Mouse (Mus musculus) liver, embryonic 13.5 days (tissue): Measurements from ENCODE around the gene Mgea5. TPM values are rescaled to one million over a fixed set of nuclear protein-coding genes. Genes with fewer than 3 reads are reported as not detected.

ENCODE experiments used
- ATAC-seq: fragments of 200-750 bp; cut with Nextera tagmentation; 2 replicates; pipeline ENCODE4 v1.8.0; 2017; ENCODE audit warnings: low read depth, mild to moderate bottlenecking, moderate number of reproducible peaks, moderate library complexity
- DNase-seq: peaks from one replicate; pipeline ENCODE4 v3.0.0; 2022
- H3K27ac ChIP-seq: fragments of 300-500 bp; sonication (generic); 2 replicates; pipeline ENCODE4 v1.5.1; 2015; ENCODE audit warnings: moderate library complexity, mild to moderate bottlenecking, inconsistent platforms
- H3K27me3 ChIP-seq: fragments of 300-500 bp; sonication (generic); 2 replicates; pipeline ENCODE4 v1.6.1; 2015; ENCODE audit warnings: mild to moderate bottlenecking, inconsistent platforms
- H3K36me3 ChIP-seq: fragments of 300-500 bp; sonication (generic); 2 replicates; pipeline ENCODE4 v1.6.1; 2015; ENCODE audit warnings: mild to moderate bottlenecking, inconsistent platforms
- H3K4me1 ChIP-seq: fragments of 300-500 bp; sonication (generic); replicated peaks from 2 replicates; pipeline ENCODE4 v1.6.1; 2015; ENCODE audit warnings: inconsistent platforms
- H3K4me2 ChIP-seq: fragments of 300-500 bp; sonication (generic); 2 replicates; pipeline ENCODE4 v1.6.1; 2015; ENCODE audit warnings: inconsistent platforms, mild to moderate bottlenecking, moderate library complexity
- H3K4me3 ChIP-seq: fragments of 300-500 bp; sonication (generic); replicated peaks from 2 replicates; pipeline ENCODE4 v1.5.1; 2015; ENCODE audit warnings: mild to moderate bottlenecking, inconsistent platforms
- H3K9ac ChIP-seq: fragments of 300-500 bp; sonication (generic); 2 replicates; pipeline ENCODE4 v1.6.1; 2015; ENCODE audit warnings: mild to moderate bottlenecking, inconsistent platforms
- H3K9me3 ChIP-seq: fragments of 300-500 bp; sonication (generic); replicated peaks from 2 replicates; pipeline ENCODE4 v1.6.1; 2016; ENCODE audit warnings: inconsistent platforms
- WGBS: fragments of 180-500 bp; shearing (Covaris S2); methylation state at CpG from one replicate; pipeline ENCODE4 v1.1.7; 2015; ENCODE audit not compliant: insufficient replicate concordance; 5-methylcytosine and 5-hydroxymethylcytosine counted together
- polyA plus RNA-seq: library from polyadenylated mRNA; unstranded; fragments of >200 nt; fragmentation: Nextera tagmentation; extraction: Ambion mirVana; gene quantifications from 2 replicates; pipeline ENCODE4 v1.2.1, GENCODE M21; 2015

Gene Mgea5
- polyA plus RNA-seq = 17.7 and 19.1 TPM in 2 replicates

- H3K27ac ChIP-seq = peak within 1 kb of the TSS; percentile 97
- H3K36me3 ChIP-seq = peaks cover 31% of the 10 kb centered on the region
- peak; percentile 94 for ATAC-seq
- peak within 1 kb of the TSS; percentile 100 for H3K4me3 ChIP-seq
- H3K27me3 ChIP-seq = no peaks in the 10 kb centered on the region
- no peaks in the 10 kb centered on the region for H3K9me3 ChIP-seq
- peak; percentile 98 for DNase-seq
- peak within 1 kb of the TSS; percentile 85 for H3K4me2 ChIP-seq
- under 1% methylated on average over 51 of the region's 71 CpGs for WGBS
- peaks cover 48% of the 10 kb centered on the region for H3K4me1 ChIP-seq
- H3K9ac ChIP-seq = peak within 1 kb of the TSS; percentile 99
Observed at GRCm38 (mm10) chr19:45783181-45783932, at the start of gene Mgea5. Gene Mgea5 (minus strand): TSS chr19:45783837.

- Histone ChIP-seq H3K4me2 (no peak overlapping the region), H3K27me3 (no peaks in the 10 kb centered on the region), H3K36me3 (no peaks in the 10 kb centered on the region), H3K27ac (no peak overlapping the region), H3K9ac (no peak overlapping the region), H3K4me1 (peaks cover 3% of the 10 kb centered on the region), H3K4me3 (no peak overlapping the region), H3K9me3 (no peaks in the 10 kb centered on the region)
- DNase-seq (no peak), ATAC-seq (no peak)
- 31% methylated on average over 2 of the region's 2 CpGs for WGBS
Observed at GRCm38 (mm10) chr19:45830679-45831078, 47.0 kb upstream of the Mgea5 start.

- WGBS = 79% methylated on average over 3 of the region's 3 CpGs
- H3K4me3 ChIP-seq = no peak overlapping the region
- H3K27ac ChIP-seq = no peak overlapping the region
- DNase-seq (no peak), ATAC-seq (no peak)
- no peaks in the 10 kb centered on the region for H3K36me3 ChIP-seq
- H3K27me3 ChIP-seq = no peaks in the 10 kb centered on the region
- H3K4me1 ChIP-seq = peaks cover 3% of the 10 kb centered on the region; the same call in 1 of the 2 replicates
- H3K9me3 ChIP-seq = no peaks in the 10 kb centered on the region
- H3K9ac ChIP-seq = no peak overlapping the region
- no peak overlapping the region for H3K4me2 ChIP-seq
Observed at GRCm38 (mm10) chr19:45827736-45828135, 44.1 kb upstream of the Mgea5 start.

- peaks cover 3% of the 10 kb centered on the region; the same call in 1 of the 2 replicates for H3K4me1 ChIP-seq
- no peak overlapping the region for H3K4me3 ChIP-seq
- WGBS = 67% methylated on average over 5 of the region's 5 CpGs
- no peak overlapping the region for H3K4me2 ChIP-seq
- H3K9ac ChIP-seq = no peak overlapping the region
- no peak overlapping the region for H3K27ac ChIP-seq
- no peaks in the 10 kb centered on the region for H3K36me3 ChIP-seq
- DNase-seq (no peak), ATAC-seq (no peak)
- no peaks in the 10 kb centered on the region for H3K9me3 ChIP-seq
- no peaks in the 10 kb centered on the region for H3K27me3 ChIP-seq
Observed at GRCm38 (mm10) chr19:45827125-45827524, 43.5 kb upstream of the Mgea5 start.

GRCm38 (mm10) chr19:45826146-45826545 lies 42.5 kb upstream of the Mgea5 start:
- 55% methylated on average over 3 of the region's 3 CpGs for WGBS
- peaks cover 3% of the 10 kb centered on the region; the same call in 1 of the 2 replicates for H3K4me1 ChIP-seq
- H3K9ac ChIP-seq = no peak overlapping the region
- H3K4me2 ChIP-seq = no peak overlapping the region
- no peak overlapping the region for H3K27ac ChIP-seq
- H3K9me3 ChIP-seq = no peaks in the 10 kb centered on the region
- no peaks in the 10 kb centered on the region for H3K36me3 ChIP-seq
- no peaks in the 10 kb centered on the region for H3K27me3 ChIP-seq
- ATAC-seq (no peak), DNase-seq (no peak)
- H3K4me3 ChIP-seq = no peak overlapping the region

- DNase-seq (no peak), ATAC-seq (no peak)
- 0 out of 2 replicates have a peak, but pooled peaks cover 5% of the 10 kb centered on the region for H3K36me3 ChIP-seq
- no peak overlapping the region for H3K4me3 ChIP-seq
- H3K9me3 ChIP-seq = no peaks in the 10 kb centered on the region
- no peak overlapping the region for H3K9ac ChIP-seq
- 0 out of 2 replicates have a peak, but pooled peaks cover 3% of the 10 kb centered on the region for H3K4me1 ChIP-seq
- WGBS = 75% methylated on average over 5 of the region's 5 CpGs
- no peak overlapping the region for H3K27ac ChIP-seq
- H3K27me3 ChIP-seq = peaks cover 7% of the 10 kb centered on the region
- no peak overlapping the region for H3K4me2 ChIP-seq
Observed at GRCm38 (mm10) chr19:45821832-45822231, 38.2 kb upstream of the Mgea5 start.

- Histone ChIP-seq H3K4me2 (no peak overlapping the region), H3K9ac (no peak overlapping the region), H3K27me3 (peaks cover 41% of the 10 kb centered on the region), H3K27ac (no peak overlapping the region), H3K4me3 (no peak overlapping the region), H3K4me1 (peaks cover 20% of the 10 kb centered on the region), H3K9me3 (no peaks in the 10 kb centered on the region), H3K36me3 (0 out of 2 replicates have a peak, but pooled peaks cover 5% of the 10 kb centered on the region)
- ATAC-seq (no peak), DNase-seq (no peak)
- 59% methylated on average over 11 of the region's 11 CpGs for WGBS
Observed at GRCm38 (mm10) chr19:45817816-45818490, 34.3 kb upstream of the Mgea5 start.

- Histone ChIP-seq H3K4me3 (no peak overlapping the region), H3K9me3 (no peaks in the 10 kb centered on the region), H3K9ac (no peak overlapping the region), H3K4me1 (peaks cover 33% of the 10 kb centered on the region), H3K36me3 (0 out of 2 replicates have a peak, but pooled peaks cover 5% of the 10 kb centered on the region), H3K27ac (no peak overlapping the region), H3K27me3 (peaks cover 45% of the 10 kb centered on the region), H3K4me2 (0 out of 2 replicates have a peak overlapping the region, but pooled peaks have one; percentile 58)
- DNase-seq (no peak), ATAC-seq (no peak)
- WGBS = 45% methylated on average over 8 of the region's 8 CpGs
Observed at GRCm38 (mm10) chr19:45816727-45817126, 33.1 kb upstream of the Mgea5 start.

- H3K9ac ChIP-seq = 0 out of 2 replicates have a peak within 1 kb of the TSS, but pooled peaks have one; percentile 22
- 0 out of 2 replicates have a peak, but pooled peaks cover 5% of the 10 kb centered on the region for H3K36me3 ChIP-seq
- no peak within 1 kb of the TSS for H3K27ac ChIP-seq
- peaks cover 53% of the 10 kb centered on the region for H3K27me3 ChIP-seq
- no peak for DNase-seq
- H3K4me2 ChIP-seq = peak within 1 kb of the TSS; percentile 58
- no peaks in the 10 kb centered on the region for H3K9me3 ChIP-seq
- peaks cover 35% of the 10 kb centered on the region for H3K4me1 ChIP-seq
- peak within 1 kb of the TSS; percentile 35 for H3K4me3 ChIP-seq
- ATAC-seq = 0 out of 2 replicates have a peak, but pooled peaks have one; percentile 8
- 2% methylated on average over 19 of the region's 29 CpGs for WGBS
Observed at GRCm38 (mm10) chr19:45815831-45816405, 32.3 kb upstream of the Mgea5 start, which contains the start of gene Kcnip2. Gene Kcnip2 (minus strand): TSS chr19:45816061.

- H3K9ac ChIP-seq = no peak overlapping the region
- no peak overlapping the region for H3K27ac ChIP-seq
- H3K9me3 ChIP-seq = no peaks in the 10 kb centered on the region
- no peak overlapping the region for H3K4me3 ChIP-seq
- 0 out of 2 replicates have a peak, but pooled peaks cover 5% of the 10 kb centered on the region for H3K36me3 ChIP-seq
- ATAC-seq (no peak), DNase-seq (no peak)
- no peak overlapping the region for H3K4me2 ChIP-seq
- H3K27me3 ChIP-seq = peaks cover 55% of the 10 kb centered on the region
- H3K4me1 ChIP-seq = peaks cover 35% of the 10 kb centered on the region
- WGBS = 47% methylated on average over 10 of the region's 10 CpGs
Observed at GRCm38 (mm10) chr19:45815170-45815569, 31.5 kb upstream of the Mgea5 start.

GRCm38 (mm10) chr19:45813801-45814200 lies 30.2 kb upstream of the Mgea5 start:
- WGBS = 15% methylated on average over 12 of the region's 12 CpGs
- no peak overlapping the region for H3K4me3 ChIP-seq
- no peak for DNase-seq
- no peak overlapping the region for H3K4me2 ChIP-seq
- H3K4me1 ChIP-seq = peaks cover 35% of the 10 kb centered on the region
- H3K27ac ChIP-seq = no peak overlapping the region
- no peak for ATAC-seq
- peaks cover 55% of the 10 kb centered on the region for H3K27me3 ChIP-seq
- no peak overlapping the region for H3K9ac ChIP-seq
- H3K9me3 ChIP-seq = no peaks in the 10 kb centered on the region
- 0 out of 2 replicates have a peak, but pooled peaks cover 5% of the 10 kb centered on the region for H3K36me3 ChIP-seq
